Mouse (Mus musculus): ENCODE measurements around the gene Bag6. TPM values are rescaled to one million over a fixed set of nuclear protein-coding genes. Genes with fewer than 3 reads are reported as not detected.
A peak's percentile ranks its signal among the peaks of the same experiment; 100 is the strongest.

Gene Bag6
- total RNA-seq, 2 experiments from 2014 or later = 285 to 306 TPM

GRCm38 (mm10) chr17:35135591-35136320 is 778 bp downstream of the Bag6 start:
- intact Hi-C loops (cut with DNase I) = no loop called here
- DNase-seq (ENCODE audit: low spot score in 2 of 2) = peak in 1 of 2 experiments; percentile 89

DNA sequence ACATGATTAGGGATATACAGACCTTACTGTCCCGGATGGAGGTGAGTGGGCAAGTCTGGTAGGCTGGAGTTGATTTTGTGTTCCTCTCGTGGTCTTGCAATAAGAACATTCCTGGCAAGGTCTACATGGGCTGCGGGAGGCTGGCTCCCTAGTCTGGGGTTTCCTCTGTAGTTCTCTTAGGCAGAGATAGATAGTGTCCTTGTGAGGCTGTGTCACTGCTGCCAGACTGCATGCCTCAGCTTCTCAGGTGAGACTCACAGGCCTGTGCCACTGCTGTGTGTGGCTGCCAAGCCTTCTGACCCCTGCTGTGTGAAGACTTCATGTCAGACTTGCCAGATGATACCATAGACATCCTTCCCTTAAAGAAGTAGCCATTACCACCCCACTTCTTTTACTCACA is 4.3 kb downstream of the Bag6 start:
- intact Hi-C loops (cut with DNase I) = no loop called here
- no peak for DNase-seq (ENCODE audit: low spot score in 2 of 2)

GRCm38 (mm10) chr17:35140490-35140996 is 5.6 kb downstream of the Bag6 start:
- DNase-seq (ENCODE audit: low spot score in 2 of 2) = no peak
- intact Hi-C loops (cut with DNase I) = loop anchor here (2.0 kb wide), 1 partner anchor 14 kb away; no protein-coding TSS in a partner anchor

DNA sequence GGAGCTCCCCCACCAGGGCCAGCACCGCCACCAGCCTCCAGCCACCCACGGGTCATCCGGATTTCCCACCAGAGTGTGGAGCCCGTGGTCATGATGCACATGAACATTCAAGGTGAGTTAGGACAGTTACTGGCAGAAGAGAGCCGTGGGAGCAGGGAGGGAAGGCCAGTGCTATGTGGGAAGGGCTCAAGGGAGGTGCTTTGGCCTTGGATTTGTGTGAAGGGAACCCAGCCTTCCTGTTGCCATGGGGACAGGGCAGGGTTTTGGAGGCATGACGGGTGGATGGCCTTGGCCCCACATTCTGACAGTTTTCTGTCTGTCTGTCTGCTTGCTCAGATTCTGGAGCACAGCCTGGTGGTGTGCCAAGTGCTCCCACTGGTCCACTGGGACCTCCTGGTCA is 7.0 kb downstream of the Bag6 start:
- DNase-seq (ENCODE audit: low spot score in 2 of 2) = no peak
- intact Hi-C loops (cut with DNase I) = loop anchor here (2.0 kb wide), 1 partner anchor 13 kb away; no protein-coding TSS in a partner anchor

DNA sequence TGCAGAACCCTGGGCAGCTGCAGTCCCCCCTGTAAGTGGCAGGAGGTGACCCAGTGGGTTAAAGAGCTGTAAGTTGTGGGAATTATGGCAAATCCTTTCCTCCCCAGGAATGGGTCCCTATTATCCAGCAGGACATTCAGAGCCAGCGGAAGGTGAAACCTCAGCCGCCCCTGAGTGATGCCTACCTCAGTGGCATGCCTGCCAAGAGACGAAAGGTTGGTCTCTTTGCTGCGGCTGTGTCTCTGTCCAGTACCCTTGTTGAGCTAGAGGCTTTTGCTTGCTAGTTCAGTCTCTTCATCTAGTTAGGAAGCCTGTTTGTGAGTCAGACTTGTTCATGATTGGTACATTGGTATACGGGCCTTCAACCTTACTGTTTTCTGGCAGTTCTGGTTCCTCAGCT is 11.2 kb downstream of the Bag6 start:
- intact Hi-C loops (cut with DNase I) = no loop called here
- no peak for DNase-seq (ENCODE audit: low spot score in 2 of 2)

GRCm38 (mm10) chr17:35147348-35147747 is 12.4 kb downstream of the Bag6 start:
- DNase-seq (ENCODE audit: low spot score in 2 of 2) = no peak
- intact Hi-C loops (cut with DNase I) = no loop called here

GRCm38 (mm10) chr17:35147922-35148639 is 13.1 kb downstream of the Bag6 start:
- DNase-seq (ENCODE audit: low spot score in 2 of 2) = no peak
- intact Hi-C loops (cut with DNase I) = no loop called here

DNA sequence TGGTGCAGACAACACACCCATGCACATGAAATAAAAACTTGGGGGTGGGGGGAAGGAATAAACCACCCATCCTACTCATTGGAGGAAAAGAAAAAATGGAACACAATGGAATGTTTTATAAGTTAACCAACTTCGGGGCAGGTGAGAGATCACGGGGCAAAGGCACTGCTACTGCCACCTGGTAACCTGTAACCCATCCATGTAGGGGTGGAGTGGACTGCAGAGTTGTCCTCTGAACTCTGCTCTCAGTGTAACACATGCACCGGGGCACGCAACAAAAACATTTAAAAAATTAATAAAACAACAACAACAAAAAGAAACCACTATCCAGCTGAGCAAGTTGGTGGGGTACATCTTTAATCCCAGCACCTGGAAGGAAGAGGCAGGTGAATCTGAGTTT is 17.1 kb downstream of the Bag6 start:
- intact Hi-C loops (cut with DNase I) = no loop called here
- no peak for DNase-seq (ENCODE audit: low spot score in 2 of 2)

- no peak for DNase-seq (ENCODE audit: low spot score in 2 of 2)
- intact Hi-C loops (cut with DNase I) = no loop called here
These were observed 18.1 kb downstream of the Bag6 start for GRCm38 (mm10) chr17:35153077-35153476.

GRCm38 (mm10) chr17:35153931-35154330 is 19.0 kb downstream of the Bag6 start:
- intact Hi-C loops (cut with DNase I) = loop anchor here (2.0 kb wide), 1 partner anchor 13 kb away; no protein-coding TSS in a partner anchor

GRCm38 (mm10) chr17:35154616-35155015 is 19.6 kb downstream of the Bag6 start:
- DNase-seq (ENCODE audit: low spot score in 2 of 2) = no peak
- intact Hi-C loops (cut with DNase I) = loop anchor here (2.0 kb wide), 1 partner anchor 14 kb away; no protein-coding TSS in a partner anchor

More at GRCm38 (mm10) chr17:35153931-35154330, 19.0 kb downstream of the Bag6 start:
- no peak for DNase-seq (ENCODE audit: low spot score in 2 of 2)

GRCm38 (mm10) chr17:35155451-35155850 is 20.5 kb downstream of the Bag6 start:
- intact Hi-C loops (cut with DNase I) = loop anchor here (2.0 kb wide), 1 partner anchor 15 kb away; no protein-coding TSS in a partner anchor
- DNase-seq (ENCODE audit: low spot score in 2 of 2) = no peak

GRCm38 (mm10) chr17:35156461-35157200 is 21.7 kb downstream of the Bag6 start:
- no peak for DNase-seq (ENCODE audit: low spot score in 2 of 2)
- intact Hi-C loops (cut with DNase I) = no loop called here

GRCm38 (mm10) chr17:35157254-35157653 is 22.3 kb downstream of the Bag6 start:
- intact Hi-C loops (cut with DNase I) = no loop called here
- no peak for DNase-seq (ENCODE audit: low spot score in 2 of 2)

- intact Hi-C loops (cut with DNase I) = no loop called here
- no peak for DNase-seq (ENCODE audit: low spot score in 2 of 2)
These were observed 22.7 kb downstream of the Bag6 start for GRCm38 (mm10) chr17:35157661-35158175.

DNA sequence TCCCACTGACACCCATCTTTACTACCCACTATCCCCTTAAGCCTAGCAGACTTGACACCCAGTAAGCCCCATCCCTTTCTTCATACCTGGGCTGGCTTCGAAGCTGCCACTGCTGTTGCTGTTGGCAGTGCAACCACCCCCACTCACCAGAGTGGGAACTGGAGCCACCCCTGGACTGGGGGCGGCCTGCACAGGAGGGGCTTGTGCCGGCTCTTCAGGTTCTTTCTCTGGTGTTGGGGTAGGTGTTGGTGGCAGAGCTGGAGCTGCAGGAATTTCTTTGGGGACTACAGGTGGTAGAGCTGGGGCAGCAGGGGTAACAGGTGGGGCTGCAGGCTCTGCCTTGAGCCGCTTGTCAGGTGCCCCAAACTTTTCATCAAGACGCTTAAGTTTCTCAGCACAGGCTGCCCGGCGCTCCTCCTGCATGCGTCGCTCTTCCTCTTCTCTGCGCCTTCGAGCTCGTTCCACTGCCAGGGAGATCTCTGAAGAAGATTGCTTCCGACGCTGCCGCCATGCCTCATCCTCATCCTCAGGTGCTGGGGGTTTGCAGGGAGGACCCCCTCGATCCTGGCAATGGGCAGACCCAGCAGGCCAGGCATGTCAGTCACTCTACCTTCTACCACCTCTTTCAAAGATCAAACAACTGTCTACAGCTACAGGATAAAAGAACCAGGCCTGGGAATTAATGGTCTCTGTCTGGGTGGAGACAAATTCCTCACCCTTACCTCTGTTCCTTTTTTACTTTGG is 24.0 kb downstream of the Bag6 start:
- no peak for DNase-seq (ENCODE audit: low spot score in 2 of 2)
- intact Hi-C loops (cut with DNase I) = no loop called here

DNA sequence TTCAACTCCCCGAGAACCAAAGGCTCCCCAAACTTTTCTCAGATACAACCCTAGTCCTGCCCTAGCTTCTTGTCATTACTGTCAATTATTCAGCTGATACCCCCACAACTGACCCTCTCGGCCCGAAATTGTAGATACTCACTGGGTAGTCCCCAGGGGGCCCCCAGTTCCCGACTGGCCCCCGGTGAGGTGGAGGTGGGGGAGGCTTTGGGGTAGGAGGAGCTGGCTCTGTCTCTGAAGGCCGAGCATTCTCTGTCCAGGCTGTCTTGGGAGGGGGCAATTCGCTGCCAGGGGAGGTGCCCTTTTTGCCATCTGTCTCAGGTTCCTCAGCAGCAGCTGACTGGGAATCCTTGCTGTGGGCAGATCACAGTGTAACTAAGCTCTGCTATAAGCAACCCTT is 24.7 kb downstream of the Bag6 start:
- DNase-seq (ENCODE audit: low spot score in 2 of 2) = no peak
- intact Hi-C loops (cut with DNase I) = no loop called here

- intact Hi-C loops (cut with DNase I) = no loop called here
- no peak for DNase-seq (ENCODE audit: low spot score in 2 of 2)
These were observed 26.4 kb downstream of the Bag6 start for GRCm38 (mm10) chr17:35161421-35161820.

DNA sequence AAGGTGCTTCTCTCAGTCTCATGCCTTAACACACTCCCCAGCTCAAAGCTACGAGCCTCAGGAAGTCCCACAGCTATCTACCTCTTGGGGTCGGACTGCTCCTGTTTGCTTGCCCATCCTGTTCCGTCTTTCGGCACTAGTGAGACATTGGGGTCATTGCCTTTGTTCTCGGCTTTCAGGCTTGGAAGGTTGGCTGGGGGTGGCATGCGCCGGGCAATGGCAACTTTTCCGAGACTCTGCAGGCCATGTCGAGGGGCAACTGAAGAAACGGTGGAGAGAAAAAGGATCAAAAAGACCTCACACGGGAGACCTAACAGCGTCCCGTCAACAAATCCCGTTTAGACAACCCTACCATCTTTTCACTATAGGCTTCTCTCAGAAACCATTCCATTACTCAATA is 27.1 kb downstream of the Bag6 start:
- DNase-seq (ENCODE audit: low spot score in 2 of 2) = no peak
- intact Hi-C loops (cut with DNase I) = no loop called here

All from left cerebral cortex, postnatal 14 days (tissue).